In genomic region chr16:30973416-30973815, GRCm38 (mm10) we compare ENCODE assay signal across 8 mouse cellular contexts.
A peak's percentile ranks its signal among the peaks of the same experiment; 100 is the strongest.
DNase-seq lines count a peak whose midpoint lies in the region.

No protein-coding gene starts in this region.

- peak; percentile 67 to 83 for DNase-seq in adrenal gland, adult (ENCODE audit: inconsistent age in 2 of 2, low spot score in 1 of 2)
- DNase-seq in adrenal gland, postnatal 4 days (ENCODE audit: low spot score in 2 of 2), result no peak
- DNase-seq in urinary bladder, postnatal 14 days (ENCODE audit: low spot score), result peak; percentile 62
- no peak for DNase-seq in urinary bladder, adult 18-20 months (ENCODE audit: low spot score in 2 of 2)
- peak; percentile 91 to 93 for DNase-seq in kidney, postnatal 36 days
- no peak for DNase-seq in layer of hippocampus, postnatal 10 days (ENCODE audit: low spot score in 2 of 2)
- DNase-seq in layer of hippocampus, postnatal 25 days (ENCODE audit: extremely low spot score in 1 of 2, low spot score in 1 of 2), result no peak
- DNase-seq in urinary bladder, adult 2 months (ENCODE audit: low spot score), result no peak

Comparison
In these comparisons a context has a peak if more than half of its experiments do, and no peak if none do; other contexts are left out.
1. DNase-seq: peak in adrenal gland, adult (2 of 2), urinary bladder, postnatal 14 days (single experiment) and kidney, postnatal 36 days (2 of 2); none in adrenal gland, postnatal 4 days (0 of 2), urinary bladder, adult 18-20 months (0 of 2), layer of hippocampus, postnatal 10 days (0 of 2), layer of hippocampus, postnatal 25 days (0 of 2) and urinary bladder, adult 2 months (single experiment).